Comparison of ENCODE assay signal across 8 mouse cellular contexts in genomic region chr19:4442408-4442807, GRCm38 (mm10). TPM values are rescaled to one million over a fixed set of nuclear protein-coding genes. Genes with fewer than 3 reads are reported as not detected.
DNase-seq lines count a peak whose midpoint lies in the region; ATAC-seq and TF ChIP-seq lines count a peak whose summit lies in the region.

No protein-coding gene starts in this region.

- H3K4me3 ChIP-seq in kidney, adult 2 months (ENCODE audit: insufficient read depth, low read depth, low read length) = no peak overlapping the region
- no peak overlapping the region for H3K4me3 ChIP-seq in limb, embryonic 12.5 days (replicated peaks)
- H3K4me3 ChIP-seq in stomach, embryonic 16.5 days (replicated peaks; ENCODE audit: low read length) = no peak overlapping the region

- intact Hi-C loops in gastrocnemius, postnatal 36 days (cut with DNase I) = no loop called here

- TF ChIP-seq POLR2A in kidney, adult 2 months (IDR thresholded peaks at IDR 0.05; ENCODE audit: low read depth, low read length) = no peak

- peak overlapping the region; percentile 90 for H3K27ac ChIP-seq in kidney, adult 2 months (ENCODE audit: insufficient read depth, low read depth, low read length)
- H3K27ac ChIP-seq in limb, embryonic 12.5 days = peak overlapping the region; percentile 50; the same call in 1 of the 2 replicates
- peak overlapping the region; percentile 60; the same call in 1 of the 2 replicates for H3K27ac ChIP-seq in stomach, embryonic 16.5 days (ENCODE audit: low read length)

- no peaks in the 10 kb centered on the region for H3K36me3 ChIP-seq in kidney, adult 2 months (ENCODE audit: control insufficient read depth, insufficient read depth, low read length)
- no peaks in the 10 kb centered on the region for H3K36me3 ChIP-seq in limb, embryonic 12.5 days
- H3K36me3 ChIP-seq in stomach, embryonic 16.5 days (ENCODE audit: control insufficient read depth, insufficient read depth, low read length) = no peaks in the 10 kb centered on the region

- 4% methylated on average over 3 of the region's 3 CpGs for WGBS in kidney, adult 2 months
- 13% methylated on average over 3 of the region's 3 CpGs for WGBS in limb, embryonic 12.5 days
- 5% methylated on average over 3 of the region's 3 CpGs for WGBS in stomach, embryonic 16.5 days

- peaks cover 32% of the 10 kb centered on the region for H3K4me1 ChIP-seq in kidney, adult 2 months (ENCODE audit: control insufficient read depth, insufficient read depth, low read length)
- peaks cover 46% of the 10 kb centered on the region for H3K4me1 ChIP-seq in limb, embryonic 12.5 days (replicated peaks)
- H3K4me1 ChIP-seq in stomach, embryonic 16.5 days (ENCODE audit: control insufficient read depth, insufficient read depth, low read length) = peaks cover 33% of the 10 kb centered on the region

- DNase-seq in 3T3-L1 (ENCODE audit: low read depth, low spot score) = peak; percentile 93
- peak; percentile 78 for DNase-seq in adrenal gland, adult 2 months
- peak; percentile 61 for DNase-seq in embryo, embryonic 11.5 days (ENCODE audit: low read depth, low spot score)
- peak; percentile 62 to 64 for DNase-seq in gastrocnemius, postnatal 36 days
- peak; percentile 87 for DNase-seq in kidney, adult 2 months
- peak; percentile 78 for DNase-seq in neural tube, embryonic 10.5 days (ENCODE audit: extremely low spot score, low spot score)

- no peak overlapping the region for H3K9ac ChIP-seq in limb, embryonic 12.5 days (replicated peaks)
- no peak overlapping the region; the same call in 1 of the 2 replicates for H3K9ac ChIP-seq in stomach, embryonic 16.5 days (ENCODE audit: low read length)

- no peaks in the 10 kb centered on the region for H3K9me3 ChIP-seq in limb, embryonic 12.5 days
- H3K9me3 ChIP-seq in stomach, embryonic 16.5 days (replicated peaks; ENCODE audit: control insufficient read depth, low read length) = no peaks in the 10 kb centered on the region

- ATAC-seq in limb, embryonic 12.5 days (ENCODE audit: insufficient number of reproducible peaks, insufficient read depth, low FRiP score, low TSS enrichment, low read depth) = no peak
- no peak for ATAC-seq in stomach, embryonic 16.5 days (ENCODE audit: insufficient read depth, low FRiP score)

- H3K4me2 ChIP-seq in limb, embryonic 12.5 days = no peak overlapping the region
- H3K4me2 ChIP-seq in stomach, embryonic 16.5 days (ENCODE audit: low read depth, low read length) = no peak overlapping the region

- TF ChIP-seq CTCF in kidney, adult 2 months (conservative IDR thresholded peaks at IDR 0.05; ENCODE audit: insufficient read depth, insufficient read length, low read depth, low read length) = peak; percentile 83

- H3K27me3 ChIP-seq in kidney, adult 2 months (replicated peaks; ENCODE audit: control insufficient read depth, insufficient read depth, low read length) = no peaks in the 10 kb centered on the region
- H3K27me3 ChIP-seq in limb, embryonic 12.5 days = no peaks in the 10 kb centered on the region
- H3K27me3 ChIP-seq in stomach, embryonic 16.5 days (ENCODE audit: control insufficient read depth, insufficient read depth, low read length) = no peaks in the 10 kb centered on the region

RNA-seq across cellular contexts. Expression of gene Rhod, which starts 3.2 kb away (rescaled TPM):
- total RNA-seq in adrenal gland, adult 2 months (2021) = 10 to 100 TPM; 25.7 to 36.4 TPM
- 35.2 and 39.5 TPM in 2 replicates for polyA plus RNA-seq in adrenal gland, adult 2 months (2012; rRNA removed)
- total RNA-seq in gastrocnemius, postnatal 36 days (2021) = under 1 TPM; 0.39 to 0.69 TPM
- 35.1 and 35.6 TPM in 2 replicates for polyA plus RNA-seq in kidney, adult 2 months (2012; rRNA removed)
- 39.2 and 55.1 TPM in 2 replicates for polyA plus RNA-seq in limb, embryonic 12.5 days (2016; fragmentation: Nextera tagmentation; extraction: Ambion mirVana)
- polyA plus RNA-seq in stomach, embryonic 16.5 days (2015; fragmentation: Nextera tagmentation; extraction: Ambion mirVana) = 24.3 and 36.4 TPM in 2 replicates

RNA-seq across cellular contexts. Expression of gene Syt12, which starts 34.8 kb away (rescaled TPM):
- total RNA-seq in adrenal gland, adult 2 months (2021) = 10 to 100 TPM; 58.0 to 74.0 TPM
- 124 and 143 TPM in 2 replicates for polyA plus RNA-seq in adrenal gland, adult 2 months (2012; rRNA removed)
- total RNA-seq in gastrocnemius, postnatal 36 days (2021) = 1 to 10 TPM; 8.5 to 8.6 TPM
- 4.6 and 9.8 TPM in 2 replicates for polyA plus RNA-seq in kidney, adult 2 months (2012; rRNA removed)
- polyA plus RNA-seq in limb, embryonic 12.5 days (2016; fragmentation: Nextera tagmentation; extraction: Ambion mirVana) = 0.63 and 0.88 TPM in 2 replicates
- polyA plus RNA-seq in stomach, embryonic 16.5 days (2015; fragmentation: Nextera tagmentation; extraction: Ambion mirVana) = 0.75 and 0.96 TPM in 2 replicates

RNA-seq across cellular contexts. Expression of gene Kdm2a, which starts 44.3 kb away (rescaled TPM):
- total RNA-seq in adrenal gland, adult 2 months (2021) = 100 to 1,000 TPM in 1 of 2 experiments, 10 to 100 TPM in 1; 81.7 to 155 TPM
- 66.3 and 78.0 TPM in 2 replicates for polyA plus RNA-seq in adrenal gland, adult 2 months (2012; rRNA removed)
- 10 to 100 TPM; 26.5 to 32.2 TPM for total RNA-seq in gastrocnemius, postnatal 36 days (2021)
- polyA plus RNA-seq in kidney, adult 2 months (2012; rRNA removed) = 74.3 and 89.5 TPM in 2 replicates
- polyA plus RNA-seq in limb, embryonic 12.5 days (2016; fragmentation: Nextera tagmentation; extraction: Ambion mirVana) = 56.3 and 63.9 TPM in 2 replicates
- 35.9 and 37.0 TPM in 2 replicates for polyA plus RNA-seq in stomach, embryonic 16.5 days (2015; fragmentation: Nextera tagmentation; extraction: Ambion mirVana)

RNA-seq across cellular contexts. Expression of gene 2010003K11Rik, which starts 56.0 kb away (rescaled TPM):
- total RNA-seq in adrenal gland, adult 2 months (2021) = 10 to 100 TPM; 41.3 to 58.6 TPM
- 6.4 and 8.5 TPM in 2 replicates for polyA plus RNA-seq in adrenal gland, adult 2 months (2012; rRNA removed)
- total RNA-seq in gastrocnemius, postnatal 36 days (2021) = not detected
- polyA plus RNA-seq in kidney, adult 2 months (2012; rRNA removed) = 2.8 TPM in 2 replicates
- not detected in 2 replicates for polyA plus RNA-seq in limb, embryonic 12.5 days (2016; fragmentation: Nextera tagmentation; extraction: Ambion mirVana)
- polyA plus RNA-seq in stomach, embryonic 16.5 days (2015; fragmentation: Nextera tagmentation; extraction: Ambion mirVana) = 1.8 and 2.5 TPM in 2 replicates

Comparison
In these comparisons a context has a peak if more than half of its experiments do, and no peak if none do; other contexts are left out.
1. RNA of gene Syt12, which starts 34.8 kb away (polyA plus RNA-seq): 124 to 143 TPM in adrenal gland, adult 2 months; 4.6 to 9.8 TPM in kidney, adult 2 months, 0.63 to 0.88 TPM in limb, embryonic 12.5 days and 0.75 to 0.96 TPM in stomach, embryonic 16.5 days; every median in the first group is over 10 times any median in the second.
2. Peak in every context shown above with its lines, with median percentiles within 50 percentile points of each other: DNase-seq and H3K27ac ChIP-seq.